Mouse (Mus musculus) CD8-positive naive resting alpha-beta T cell, adult 57 days (primary cell): Measurements from ENCODE around the gene Duxbl3. TPM values are rescaled to one million over a fixed set of nuclear protein-coding genes. Genes with fewer than 3 reads are reported as not detected.

Experiments
- total RNA-seq: library from RNA; stranded (reverse); gene quantifications from one replicate; pipeline ENCODE4 v1.2.4, GENCODE M21; 2023

Gene Duxbl3
- not detected for total RNA-seq

GRCm38 (mm10) chr14:26257756-26258617, at the start of gene Duxbl3:
TSS of gene Duxbl3 (plus strand) at chr14:26257962.

Other genes starting within 250 kb of the Duxbl3 start
- not detected for gene Gm9780, start 215.3 kb upstream of the Duxbl3 start, total RNA-seq
- 10.5 TPM for gene Tmem254c, start 190.6 kb upstream of the Duxbl3 start, total RNA-seq
- gene Cphx2, start 176.4 kb upstream of the Duxbl3 start, total RNA-seq: not detected
- not detected for gene Cphx3, start 175.7 kb upstream of the Duxbl3 start, total RNA-seq
- gene Duxbl2, start 139.6 kb upstream of the Duxbl3 start, total RNA-seq: not detected
- not detected for gene Plac9b, start 75.5 kb upstream of the Duxbl3 start, total RNA-seq
- gene Tmem254b, start 50.9 kb upstream of the Duxbl3 start, total RNA-seq: 16.3 TPM